Mouse (Mus musculus): ENCODE data around the gene Mcf2l. TPM values are rescaled to one million over a fixed set of nuclear protein-coding genes. Genes with fewer than 3 reads are reported as not detected.

Mcf2l gene
- polyA plus RNA-seq, 1 experiment, result 245 TPM

DNA sequence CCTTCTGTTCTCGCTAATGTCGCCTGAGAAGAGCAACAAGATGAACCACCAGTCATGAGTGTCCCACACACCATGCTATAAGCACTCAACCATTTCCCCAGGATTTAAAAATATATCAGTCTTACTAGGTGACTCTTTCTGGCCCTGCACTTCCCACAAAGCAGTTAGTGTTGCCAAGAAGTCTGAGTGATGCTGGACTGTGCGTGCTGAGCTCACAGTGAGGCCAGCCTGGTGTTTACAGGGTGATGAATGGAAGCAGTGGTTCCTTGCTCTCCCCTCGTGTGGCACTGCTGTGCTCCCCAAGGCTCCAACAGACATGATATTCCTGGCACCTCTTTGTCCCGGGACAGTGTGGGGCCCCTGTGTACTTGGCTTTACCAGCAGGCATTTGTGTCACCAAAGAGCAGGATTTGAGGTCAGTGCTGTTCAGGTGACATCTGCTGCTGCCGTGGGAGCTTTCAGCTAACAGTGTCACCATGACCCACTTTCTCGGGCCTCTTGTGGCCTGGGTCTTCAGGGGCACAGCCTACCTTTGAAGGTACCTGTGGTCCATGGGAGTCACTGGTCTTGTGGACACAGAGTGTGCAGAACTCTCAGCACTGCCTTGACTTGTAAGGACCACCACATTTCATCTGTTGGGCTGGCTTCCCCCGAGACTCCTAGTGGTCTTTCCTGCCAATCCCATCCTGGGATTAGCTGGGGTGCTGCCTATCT is 88.4 kb downstream of the Mcf2l start:
- Histone ChIP-seq H3K4me3 (ENCODE audit: insufficient read depth, low read depth, low read length) (no peak overlapping the region), H3K4me1 (ENCODE audit: control insufficient read depth, insufficient read depth, low read length) (peaks cover 37% of the 10 kb centered on the region), H3K27ac (ENCODE audit: insufficient read depth, low read depth, low read length) (no peak overlapping the region)
- TF ChIP-seq CTCF (IDR thresholded peaks at IDR 0.05; ENCODE audit: insufficient read depth, low read depth, low read length), result no peak
- no peak for TF ChIP-seq POLR2A (IDR thresholded peaks at IDR 0.05; ENCODE audit: insufficient read depth, low read depth, low read length)
- 59% methylated on average over 8 of the region's 8 CpGs for WGBS

DNA sequence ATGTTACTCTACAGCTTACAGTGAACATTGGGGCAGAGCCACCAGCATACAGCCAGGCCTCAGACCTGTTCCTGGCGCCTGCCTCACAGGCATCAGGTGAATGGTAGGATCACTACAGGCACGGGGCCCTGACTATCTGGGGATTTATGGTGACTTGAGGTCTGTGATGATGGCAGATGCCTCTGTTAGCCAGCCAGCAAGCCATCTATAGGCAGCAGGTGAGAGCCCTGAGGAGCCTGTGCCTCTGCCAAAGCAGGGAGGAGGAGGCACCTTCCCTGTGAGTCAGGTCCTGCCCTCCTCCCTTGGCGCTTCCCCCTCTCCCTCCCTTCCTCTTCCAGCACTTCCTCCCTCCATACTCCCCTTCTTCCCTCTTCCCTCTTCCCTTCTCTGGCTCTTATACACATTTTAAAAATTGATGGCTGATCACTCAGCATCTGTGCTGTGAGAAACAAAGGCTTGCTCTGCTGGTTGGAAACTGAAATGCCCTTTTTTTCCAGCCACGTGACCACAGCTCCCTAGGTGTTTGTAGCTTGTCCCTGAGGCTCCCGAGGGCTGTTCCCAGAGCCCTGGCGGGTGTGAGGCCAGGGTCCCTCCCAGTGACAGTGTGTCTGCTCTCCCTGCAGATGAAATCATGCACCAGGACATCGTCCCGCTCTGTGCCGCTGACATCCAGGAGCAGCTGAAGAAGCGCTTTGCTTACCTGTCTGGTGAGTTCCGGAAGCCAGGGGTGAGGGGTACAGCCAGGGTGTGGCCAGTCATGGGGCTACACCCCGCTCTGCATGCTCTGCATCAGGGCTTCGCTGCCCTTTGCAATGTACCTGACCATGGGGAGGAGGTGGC is 89.2 kb downstream of the Mcf2l start:
- Histone ChIP-seq H3K4me1 (ENCODE audit: control insufficient read depth, insufficient read depth, low read length) (peaks cover 30% of the 10 kb centered on the region), H3K4me3 (ENCODE audit: insufficient read depth, low read depth, low read length) (no peak overlapping the region), H3K27ac (ENCODE audit: insufficient read depth, low read depth, low read length) (no peak overlapping the region)
- 69% methylated on average over 13 of the region's 13 CpGs for WGBS
- TF ChIP-seq CTCF (IDR thresholded peaks at IDR 0.05; ENCODE audit: insufficient read depth, low read depth, low read length) (no peak), POLR2A (IDR thresholded peaks at IDR 0.05; ENCODE audit: insufficient read depth, low read depth, low read length) (no peak)

DNA sequence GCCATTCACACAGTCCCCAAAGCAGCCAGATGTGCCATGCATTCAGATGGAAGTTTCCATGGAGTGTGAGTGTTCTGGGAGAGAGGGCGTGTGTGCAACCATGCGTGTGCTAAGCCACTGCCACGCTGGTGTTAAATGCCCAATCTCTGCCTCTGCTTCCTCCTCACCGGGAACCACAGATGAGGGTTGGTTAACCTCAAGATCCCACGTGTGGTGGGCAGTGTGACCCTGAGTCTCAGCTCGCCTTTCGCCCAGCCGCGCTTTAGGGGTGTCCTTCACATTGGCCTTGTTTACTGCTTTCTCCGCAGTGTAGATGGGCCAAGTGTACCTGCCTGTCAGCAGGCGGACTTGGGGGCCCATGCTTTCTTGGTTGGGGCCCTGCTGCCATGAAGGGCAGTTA is 102.7 kb downstream of the Mcf2l start:
- 84% methylated on average over 11 of the region's 11 CpGs for WGBS
- TF ChIP-seq POLR2A (IDR thresholded peaks at IDR 0.05; ENCODE audit: insufficient read depth, low read depth, low read length) (no peak), CTCF (IDR thresholded peaks at IDR 0.05; ENCODE audit: insufficient read depth, low read depth, low read length) (no peak)
- Histone ChIP-seq H3K4me1 (ENCODE audit: control insufficient read depth, insufficient read depth, low read length) (peaks cover 7% of the 10 kb centered on the region), H3K27ac (ENCODE audit: insufficient read depth, low read depth, low read length) (no peak overlapping the region), H3K4me3 (ENCODE audit: insufficient read depth, low read depth, low read length) (no peak overlapping the region)

DNA sequence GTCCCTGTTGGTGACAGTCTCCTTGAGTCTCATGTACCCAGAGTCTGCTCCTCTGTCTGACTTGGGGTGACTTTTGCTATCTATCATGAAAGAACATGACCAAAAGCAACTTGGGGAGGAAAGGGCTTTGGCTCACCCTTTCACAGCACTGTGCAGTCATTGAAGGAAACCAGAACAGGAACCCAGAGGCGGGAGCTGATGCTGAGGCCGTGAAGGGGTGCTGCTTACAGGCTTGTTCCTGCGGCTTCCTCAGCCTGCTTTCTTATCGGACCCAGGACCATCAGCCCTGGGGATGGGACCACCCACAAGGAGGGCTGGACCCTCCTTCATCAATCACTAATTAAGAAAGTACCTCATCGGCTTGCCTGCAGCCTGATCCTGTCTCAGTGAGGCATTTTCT is 103.1 kb downstream of the Mcf2l start:
- WGBS, result 74% methylated on average over 5 of the region's 5 CpGs
- TF ChIP-seq CTCF (IDR thresholded peaks at IDR 0.05; ENCODE audit: insufficient read depth, low read depth, low read length), result no peak
- no peak for TF ChIP-seq POLR2A (IDR thresholded peaks at IDR 0.05; ENCODE audit: insufficient read depth, low read depth, low read length)
- Histone ChIP-seq H3K4me3 (ENCODE audit: insufficient read depth, low read depth, low read length) (no peak overlapping the region), H3K4me1 (ENCODE audit: control insufficient read depth, insufficient read depth, low read length) (peaks cover 5% of the 10 kb centered on the region), H3K27ac (ENCODE audit: insufficient read depth, low read depth, low read length) (no peak overlapping the region)

DNA sequence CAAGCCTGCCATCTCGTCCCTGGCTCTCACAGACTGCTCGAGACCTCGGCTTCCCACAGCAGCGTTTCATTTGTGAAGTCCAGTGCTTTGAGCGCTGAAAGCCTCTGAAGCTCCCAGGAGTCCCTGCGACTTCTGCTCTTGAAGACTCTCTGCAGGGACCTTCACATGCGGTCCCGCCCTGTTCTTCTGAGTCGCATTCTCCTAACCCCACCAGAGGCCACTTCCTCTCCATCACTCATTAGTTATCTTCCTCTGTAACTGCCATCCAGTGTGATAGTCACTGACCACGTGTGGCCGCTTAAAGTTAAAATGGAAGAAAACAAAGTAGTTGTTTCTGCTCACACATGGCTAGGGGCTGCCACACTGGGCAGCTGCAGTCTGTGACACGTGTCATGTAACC is 103.7 kb downstream of the Mcf2l start:
- H3K4me1 ChIP-seq (ENCODE audit: control insufficient read depth, insufficient read depth, low read length), result peaks cover 4% of the 10 kb centered on the region
- H3K27ac ChIP-seq (ENCODE audit: insufficient read depth, low read depth, low read length), result no peak overlapping the region
- 81% methylated on average over 12 of the region's 12 CpGs for WGBS

DNA sequence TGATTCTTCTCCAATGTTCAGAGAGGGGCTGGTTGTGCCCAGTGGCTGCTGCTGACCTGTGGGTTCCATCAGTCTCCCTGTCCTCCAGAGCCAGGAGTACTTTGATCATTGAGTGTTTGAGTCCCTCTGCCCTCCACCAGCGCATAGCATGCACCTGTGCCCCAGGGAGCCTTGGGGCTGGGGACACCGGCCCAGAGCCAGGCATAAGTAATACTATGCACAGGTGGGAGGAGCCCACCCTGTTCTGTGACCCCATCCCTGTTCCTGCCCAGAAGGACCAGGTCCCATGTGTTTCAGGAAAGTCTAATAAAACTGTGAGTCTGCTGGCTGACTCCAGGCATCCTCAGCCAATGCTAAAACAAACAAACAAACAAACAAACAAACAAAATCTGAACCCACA is 104.7 kb downstream of the Mcf2l start:
- H3K4me1 ChIP-seq (ENCODE audit: control insufficient read depth, insufficient read depth, low read length), result peaks cover 13% of the 10 kb centered on the region
- 71% methylated on average over 2 of the region's 2 CpGs for WGBS
- no peak overlapping the region for H3K4me3 ChIP-seq (ENCODE audit: insufficient read depth, low read depth, low read length)
- TF ChIP-seq POLR2A (IDR thresholded peaks at IDR 0.05; ENCODE audit: insufficient read depth, low read depth, low read length) (no peak), CTCF (IDR thresholded peaks at IDR 0.05; ENCODE audit: insufficient read depth, low read depth, low read length) (no peak)
- no peak overlapping the region for H3K27ac ChIP-seq (ENCODE audit: insufficient read depth, low read depth, low read length)

More for the DNA sequence above, 103.7 kb downstream of the Mcf2l start:
- no peak overlapping the region for H3K4me3 ChIP-seq (ENCODE audit: insufficient read depth, low read depth, low read length)
- no peak for TF ChIP-seq CTCF (IDR thresholded peaks at IDR 0.05; ENCODE audit: insufficient read depth, low read depth, low read length)
- no peak for TF ChIP-seq POLR2A (IDR thresholded peaks at IDR 0.05; ENCODE audit: insufficient read depth, low read depth, low read length)

DNA sequence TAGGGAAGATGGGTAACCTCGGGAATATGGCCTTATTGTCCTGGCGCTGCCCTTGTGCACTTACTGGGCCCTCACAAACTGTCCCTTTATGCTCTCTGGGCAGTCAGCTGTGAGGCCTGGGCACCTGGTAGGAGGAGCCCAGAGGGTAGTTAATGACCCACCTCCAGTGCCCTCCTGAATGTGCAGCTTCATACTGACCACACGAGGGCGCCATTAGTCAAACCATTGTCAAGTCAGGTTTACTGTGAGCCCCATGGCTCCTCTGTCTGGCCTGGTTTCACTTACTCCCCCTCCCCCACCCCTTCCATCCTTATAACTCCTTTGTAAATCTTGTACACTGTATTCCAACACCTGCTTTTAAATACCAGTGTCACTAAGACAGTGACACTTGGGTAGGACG is 105.1 kb downstream of the Mcf2l start:
- Histone ChIP-seq H3K27ac (ENCODE audit: insufficient read depth, low read depth, low read length) (no peak overlapping the region), H3K4me3 (ENCODE audit: insufficient read depth, low read depth, low read length) (no peak overlapping the region), H3K4me1 (ENCODE audit: control insufficient read depth, insufficient read depth, low read length) (peaks cover 17% of the 10 kb centered on the region)
- TF ChIP-seq POLR2A (IDR thresholded peaks at IDR 0.05; ENCODE audit: insufficient read depth, low read depth, low read length), result no peak
- TF ChIP-seq CTCF (IDR thresholded peaks at IDR 0.05; ENCODE audit: insufficient read depth, low read depth, low read length), result peak; percentile 59
- 33% methylated on average over 5 of the region's 5 CpGs for WGBS

DNA sequence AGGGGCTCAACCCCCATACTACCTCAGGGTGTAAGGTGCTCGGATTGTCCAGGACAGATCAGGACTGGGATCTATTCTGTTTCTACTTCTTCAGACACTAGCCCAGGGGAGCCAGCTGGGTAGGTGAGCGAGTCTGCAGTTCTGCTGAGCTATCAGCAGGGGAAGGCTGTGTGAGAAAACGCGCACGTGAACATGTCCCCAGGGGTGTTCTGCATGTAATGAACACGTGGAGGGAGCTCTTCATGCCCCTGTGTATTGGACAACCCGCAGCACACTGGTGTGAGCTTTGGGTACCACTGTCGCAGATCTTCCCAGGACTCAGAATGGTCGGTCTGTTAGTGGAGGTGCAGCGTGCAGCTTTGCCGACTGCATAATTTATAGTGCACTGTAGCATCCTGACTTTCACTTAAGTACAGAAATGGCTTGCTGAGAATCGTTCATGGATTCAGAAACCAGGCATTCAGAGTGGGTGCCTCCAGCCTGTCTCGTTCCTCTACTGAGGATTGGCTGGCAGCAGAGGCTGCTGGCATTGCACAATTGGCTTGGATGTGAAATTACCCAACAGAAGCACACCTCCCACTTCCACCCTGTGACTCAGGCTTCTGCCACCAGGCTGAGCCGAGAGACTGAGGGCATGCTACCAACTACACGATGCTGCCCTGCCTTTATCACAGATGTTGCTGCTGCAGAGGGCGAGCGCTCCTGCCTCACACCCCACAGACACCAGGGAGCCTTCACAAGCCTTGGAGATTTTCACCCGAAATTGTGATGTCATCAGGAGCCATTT is 110.3 kb downstream of the Mcf2l start:
- peak overlapping the region; percentile 96 for H3K27ac ChIP-seq (ENCODE audit: insufficient read depth, low read depth, low read length)
- WGBS, result 29% methylated on average over 18 of the region's 18 CpGs
- TF ChIP-seq POLR2A (IDR thresholded peaks at IDR 0.05; ENCODE audit: insufficient read depth, low read depth, low read length) (peak; percentile 68), CTCF (IDR thresholded peaks at IDR 0.05; ENCODE audit: insufficient read depth, low read depth, low read length) (no peak)
- peaks cover 37% of the 10 kb centered on the region for H3K4me1 ChIP-seq (ENCODE audit: control insufficient read depth, insufficient read depth, low read length)
- peak overlapping the region; percentile 55 for H3K4me3 ChIP-seq (ENCODE audit: insufficient read depth, low read depth, low read length)
